Comparison of ENCODE assay signal across 18 mouse cellular contexts in the genomic region with DNA sequence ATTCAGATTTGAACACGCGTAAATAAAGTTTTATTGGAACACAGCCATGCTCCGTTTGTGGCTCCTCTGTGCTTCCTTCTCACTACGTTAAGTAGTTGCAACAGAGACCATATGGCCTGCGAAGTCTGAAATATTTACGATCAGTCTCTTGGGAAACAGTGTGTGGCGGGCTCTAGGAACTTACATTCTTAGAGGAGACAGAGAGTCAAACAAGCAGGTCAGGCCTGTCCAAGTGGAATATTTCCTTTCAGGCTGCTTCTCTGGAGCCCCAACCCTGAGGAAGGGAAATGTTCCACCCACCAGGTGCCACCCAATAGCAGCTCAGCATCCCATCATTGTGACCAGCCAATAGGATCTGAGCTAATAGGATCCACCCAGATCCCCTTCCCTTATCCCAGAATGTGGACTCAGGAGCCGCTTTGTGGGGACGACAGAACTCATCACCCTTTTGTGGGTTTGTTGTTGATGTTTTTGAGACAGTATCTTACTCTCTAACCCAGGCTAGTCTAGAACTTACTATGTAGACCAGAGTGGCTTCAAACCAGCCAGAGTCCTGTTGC. TPM values are rescaled to one million over a fixed set of nuclear protein-coding genes. Genes with fewer than 3 reads are reported as not detected.
DNase-seq lines count a peak whose midpoint lies in the region; ATAC-seq and TF ChIP-seq lines count a peak whose summit lies in the region.
"Had no signal": no experiment of that assay in that cellular context is flagged by ENCODE, and none has a peak within 500 bp of the region (broad histone marks: within the 10 kb centered on the region; RNA-seq: fewer than 3 reads in every experiment).

No protein-coding gene starts in this region.

- TF ChIP-seq CTCF in intestine, postnatal 0 days (IDR thresholded peaks at IDR 0.05; ENCODE audit: low read depth), result no peak

- 43% methylated on average over 9 of the region's 9 CpGs for WGBS in intestine, embryonic 15.5 days
- WGBS in intestine, postnatal 0 days, result 47% methylated on average over 9 of the region's 9 CpGs
- WGBS in limb, embryonic 11.5 days, result 45% methylated on average over 9 of the region's 9 CpGs
- WGBS in forebrain, embryonic 13.5 days, result 79% methylated on average over 9 of the region's 9 CpGs

- H3K9me3 ChIP-seq in intestine, embryonic 15.5 days, result no peaks in the 10 kb centered on the region
- no peaks in the 10 kb centered on the region for H3K9me3 ChIP-seq in intestine, postnatal 0 days (ENCODE audit: control insufficient read depth)
- H3K9me3 ChIP-seq in limb, embryonic 11.5 days (ENCODE audit: control insufficient read depth, low read length), result no peaks in the 10 kb centered on the region
- no peaks in the 10 kb centered on the region for H3K9me3 ChIP-seq in forebrain, embryonic 13.5 days (replicated peaks)
- H3K9me3 ChIP-seq: embryonic facial prominence, embryonic 15.5 days; forebrain, embryonic 15.5 days; heart, embryonic 10.5 days; limb, embryonic 13.5 days had no signal

- H3K4me1 ChIP-seq in intestine, embryonic 15.5 days (replicated peaks), result peaks cover 17% of the 10 kb centered on the region
- H3K4me1 ChIP-seq in intestine, postnatal 0 days (replicated peaks; ENCODE audit: control insufficient read depth, insufficient read depth, low read length), result 0 out of 2 replicates have a peak, but pooled peaks cover 10% of the 10 kb centered on the region
- H3K4me1 ChIP-seq in limb, embryonic 11.5 days (ENCODE audit: control insufficient read depth, insufficient read depth, low read length), result no peaks in the 10 kb centered on the region
- H3K4me1 ChIP-seq in forebrain, embryonic 13.5 days, result 0 out of 2 replicates have a peak, but pooled peaks cover 7% of the 10 kb centered on the region

- ATAC-seq in intestine, embryonic 15.5 days, result no peak
- no peak for ATAC-seq in intestine, postnatal 0 days
- ATAC-seq in limb, embryonic 11.5 days (ENCODE audit: insufficient number of reproducible peaks, low FRiP score, low TSS enrichment, low read depth), result no peak
- ATAC-seq in forebrain, embryonic 13.5 days, result no peak
- ATAC-seq: CD4-positive, CD25-positive, alpha-beta regulatory T cell, adult 4 months; forebrain, embryonic 15.5 days; inflammation-experienced regulatory T-cells, adult 6 months; liver, postnatal 0 days had no signal

- H3K36me3 ChIP-seq in intestine, embryonic 15.5 days, result no peaks in the 10 kb centered on the region
- H3K36me3 ChIP-seq in intestine, postnatal 0 days (ENCODE audit: control insufficient read depth, insufficient read depth), result no peaks in the 10 kb centered on the region
- no peaks in the 10 kb centered on the region for H3K36me3 ChIP-seq in limb, embryonic 11.5 days (ENCODE audit: control insufficient read depth, insufficient read depth, low read length)
- H3K36me3 ChIP-seq in forebrain, embryonic 13.5 days (ENCODE audit: poor library complexity, severe bottlenecking), result no peaks in the 10 kb centered on the region
- H3K36me3 ChIP-seq: embryonic facial prominence, embryonic 15.5 days; forebrain, embryonic 15.5 days; heart, embryonic 10.5 days; limb, embryonic 13.5 days had no signal

- intact Hi-C loops in heart, postnatal 10 days (cut with DNase I), result no loop called here

- H3K4me3 ChIP-seq in intestine, embryonic 15.5 days (replicated peaks), result no peak overlapping the region
- H3K4me3 ChIP-seq in intestine, postnatal 0 days (ENCODE audit: low read depth, low read length), result no peak overlapping the region
- H3K4me3 ChIP-seq in limb, embryonic 11.5 days (ENCODE audit: low read depth, low read length), result no peak overlapping the region
- no peak overlapping the region for H3K4me3 ChIP-seq in forebrain, embryonic 13.5 days
- H3K4me3 ChIP-seq: embryonic facial prominence, embryonic 15.5 days; forebrain, embryonic 15.5 days; heart, embryonic 10.5 days; limb, embryonic 13.5 days; megakaryocyte, embryonic 14.5 days had no signal

- peak; percentile 35 for DNase-seq in 416B (ENCODE audit: low read depth)
- DNase-seq in ES-CJ7 (ENCODE audit: low read depth, low spot score), result peak; percentile 83
- DNase-seq in limb, embryonic 11.5 days (ENCODE audit: low spot score), result peak; percentile 27
- DNase-seq in heart, postnatal 10 days, result no peak
- DNase-seq: adrenal gland, adult 2 months; cerebellum, postnatal 36 days; gastrocnemius, postnatal 14 days; liver, postnatal 0 days had no signal

- peak overlapping the region; percentile 17; the same call in 1 of the 2 replicates for H3K27ac ChIP-seq in intestine, embryonic 15.5 days
- no peak overlapping the region for H3K27ac ChIP-seq in intestine, postnatal 0 days (ENCODE audit: low read depth, low read length)
- no peak overlapping the region for H3K27ac ChIP-seq in limb, embryonic 11.5 days (replicated peaks; ENCODE audit: low read depth, low read length)
- H3K27ac ChIP-seq in forebrain, embryonic 13.5 days, result no peak overlapping the region
- H3K27ac ChIP-seq: embryonic facial prominence, embryonic 15.5 days; forebrain, embryonic 15.5 days; heart, embryonic 10.5 days; limb, embryonic 13.5 days had no signal

- no peak overlapping the region for H3K4me2 ChIP-seq in intestine, embryonic 15.5 days (replicated peaks)
- no peak overlapping the region for H3K4me2 ChIP-seq in intestine, postnatal 0 days (replicated peaks; ENCODE audit: low read depth)
- H3K4me2 ChIP-seq in limb, embryonic 11.5 days (ENCODE audit: low read depth, severe bottlenecking), result no peak overlapping the region
- H3K4me2 ChIP-seq in forebrain, embryonic 13.5 days, result no peak overlapping the region
- H3K4me2 ChIP-seq: embryonic facial prominence, embryonic 15.5 days; forebrain, embryonic 15.5 days; limb, embryonic 13.5 days had no signal

- no peaks in the 10 kb centered on the region for H3K27me3 ChIP-seq in intestine, embryonic 15.5 days (replicated peaks)
- H3K27me3 ChIP-seq in intestine, postnatal 0 days (replicated peaks; ENCODE audit: control insufficient read depth, insufficient read depth, low read length), result no peaks in the 10 kb centered on the region
- H3K27me3 ChIP-seq in limb, embryonic 11.5 days (ENCODE audit: control insufficient read depth, insufficient read depth, low read length), result no peaks in the 10 kb centered on the region
- no peaks in the 10 kb centered on the region for H3K27me3 ChIP-seq in forebrain, embryonic 13.5 days
- H3K27me3 ChIP-seq: embryonic facial prominence, embryonic 15.5 days; forebrain, embryonic 15.5 days; limb, embryonic 13.5 days had no signal

- H3K9ac ChIP-seq in intestine, embryonic 15.5 days, result no peak overlapping the region
- H3K9ac ChIP-seq in intestine, postnatal 0 days (ENCODE audit: low read depth, low read length), result no peak overlapping the region
- H3K9ac ChIP-seq in limb, embryonic 11.5 days (ENCODE audit: low read length), result no peak overlapping the region
- no peak overlapping the region for H3K9ac ChIP-seq in forebrain, embryonic 13.5 days
- H3K9ac ChIP-seq: embryonic facial prominence, embryonic 15.5 days; forebrain, embryonic 15.5 days; limb, embryonic 13.5 days; liver, postnatal 0 days had no signal

RNA-seq across cellular contexts. Expression of a gene that starts 11.7 kb away (rescaled TPM):
- 124 and 133 TPM in 2 replicates for polyA plus RNA-seq in intestine, embryonic 15.5 days (2015; fragmentation: Nextera tagmentation; extraction: Ambion mirVana)
- 86.2 and 88.8 TPM in 2 replicates for polyA plus RNA-seq in intestine, postnatal 0 days (2015; fragmentation: Nextera tagmentation; extraction: Ambion mirVana)
- 47.6 and 48.9 TPM in 2 replicates for polyA plus RNA-seq in limb, embryonic 11.5 days (2014; fragmentation: Nextera tagmentation; extraction: Ambion mirVana)
- total RNA-seq in heart, postnatal 10 days (2021), result 1 to 10 TPM; 9.1 to 9.3 TPM
- 14.5 and 15.2 TPM in 2 replicates for polyA plus RNA-seq in forebrain, embryonic 13.5 days (2015; fragmentation: Nextera tagmentation; extraction: Ambion mirVana)

Comparison
In these comparisons a context has a peak if more than half of its experiments do, and no peak if none do; other contexts are left out.
1. DNase-seq: peak in 416B (single experiment), ES-CJ7 (single experiment) and limb, embryonic 11.5 days (single experiment); none in heart, postnatal 10 days (0 of 2).